Mouse (Mus musculus) urinary bladder, adult 18-20 months (tissue): ENCODE data around the gene Aatk.
A peak's percentile ranks its signal among the peaks of the same experiment; 100 is the strongest.

Experiments
- DNase-seq, 2 experiments: peaks; one replicate each; pipeline ENCODE4 v3.0.0; 2022; ENCODE audit warnings: low spot score in 2 of 2, mixed read lengths in 2 of 2

The Aatk gene

GRCm38 (mm10) chr11:120046553-120047191 lies at the start of gene Aatk:
Aatk (minus strand) TSS chr11:120047167.
- no peak for DNase-seq

GRCm38 (mm10) chr11:120092817-120093591 lies 46.0 kb upstream of the Aatk start:
- no peak for DNase-seq

- no peak for DNase-seq
Measured at GRCm38 (mm10) chr11:120090661-120091060, 43.7 kb upstream of the Aatk start.

GRCm38 (mm10) chr11:120086702-120087152 lies 39.8 kb upstream of the Aatk start, which contains the start of gene Cep131:
Cep131 (minus strand) TSS chr11:120086827.
- peak; percentile 97 for DNase-seq

- DNase-seq: peak in 1 of 2 experiments; percentile 37
Measured at GRCm38 (mm10) chr11:120085891-120086627, 39.1 kb upstream of the Aatk start.

DNA sequence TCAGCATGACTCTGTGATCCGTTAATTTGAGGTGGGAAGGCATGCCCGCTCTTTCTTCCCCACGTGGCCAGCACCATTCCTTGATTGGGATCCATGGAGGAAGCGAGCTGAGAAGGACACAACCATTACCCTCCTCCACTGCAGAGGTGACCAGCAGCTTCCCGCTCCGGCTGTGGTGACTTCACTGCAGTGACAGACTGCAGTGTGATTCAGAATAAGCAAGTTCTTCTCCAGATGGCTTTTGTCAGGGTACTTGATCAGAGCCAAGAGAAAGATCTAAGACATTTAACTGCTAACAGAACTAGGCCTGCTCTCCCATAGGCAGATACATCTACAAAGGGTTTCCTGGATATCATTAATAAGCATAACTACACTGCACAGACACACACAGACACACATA lies 33.3 kb upstream of the Aatk start:
- no peak for DNase-seq

DNA sequence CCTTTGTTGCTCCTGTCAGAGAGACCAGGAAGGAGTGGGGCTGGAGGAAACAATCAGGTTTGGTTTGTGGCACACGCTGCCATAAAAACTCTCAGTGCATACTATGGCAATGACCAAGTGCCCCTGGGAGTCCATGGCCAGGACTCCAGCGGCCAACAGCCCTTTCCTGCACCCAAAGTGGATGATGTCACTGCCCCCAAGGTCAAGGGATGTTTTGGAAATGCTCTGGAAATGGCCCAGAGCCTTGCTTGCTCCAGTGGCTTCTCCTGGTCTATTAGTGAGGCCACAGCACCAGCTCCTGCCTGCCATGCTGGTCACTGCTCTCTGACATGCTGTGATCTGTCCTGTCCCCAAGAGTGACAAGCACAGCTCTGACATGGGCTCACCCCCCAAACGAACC lies 29.2 kb upstream of the Aatk start:
- no peak for DNase-seq

DNA sequence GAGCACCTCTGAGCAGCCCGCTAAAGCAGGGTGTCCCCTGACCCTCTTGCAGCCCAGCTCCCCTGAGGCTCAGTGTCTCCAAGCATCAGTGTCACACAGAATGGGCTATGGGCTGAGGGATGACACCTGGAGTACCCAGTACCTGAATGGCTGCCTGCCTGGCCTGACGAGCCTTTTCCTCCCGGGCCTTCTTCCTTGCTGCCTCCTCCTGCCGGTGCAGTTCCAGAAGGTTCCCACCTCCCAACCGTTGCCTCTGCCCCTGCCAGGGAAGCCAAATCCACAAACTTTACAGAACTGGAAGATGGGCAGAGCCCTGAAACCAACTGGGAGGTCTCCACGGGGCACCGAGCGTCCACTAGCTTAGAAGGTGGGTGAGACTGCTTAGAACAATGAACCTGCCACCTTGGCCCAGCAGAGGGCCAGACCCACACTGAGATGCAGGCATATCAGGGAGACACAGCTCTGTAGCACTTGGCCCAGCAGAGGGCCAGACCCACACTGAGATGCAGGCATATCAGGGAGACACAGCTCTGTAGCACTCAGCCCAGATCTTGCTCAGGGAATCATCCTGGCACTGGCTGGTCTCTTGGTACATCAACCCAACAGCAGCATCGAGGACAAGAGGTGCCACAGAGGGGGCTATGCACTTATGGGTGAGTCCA lies 26.1 kb upstream of the Aatk start:
- DNase-seq: no peak

DNA sequence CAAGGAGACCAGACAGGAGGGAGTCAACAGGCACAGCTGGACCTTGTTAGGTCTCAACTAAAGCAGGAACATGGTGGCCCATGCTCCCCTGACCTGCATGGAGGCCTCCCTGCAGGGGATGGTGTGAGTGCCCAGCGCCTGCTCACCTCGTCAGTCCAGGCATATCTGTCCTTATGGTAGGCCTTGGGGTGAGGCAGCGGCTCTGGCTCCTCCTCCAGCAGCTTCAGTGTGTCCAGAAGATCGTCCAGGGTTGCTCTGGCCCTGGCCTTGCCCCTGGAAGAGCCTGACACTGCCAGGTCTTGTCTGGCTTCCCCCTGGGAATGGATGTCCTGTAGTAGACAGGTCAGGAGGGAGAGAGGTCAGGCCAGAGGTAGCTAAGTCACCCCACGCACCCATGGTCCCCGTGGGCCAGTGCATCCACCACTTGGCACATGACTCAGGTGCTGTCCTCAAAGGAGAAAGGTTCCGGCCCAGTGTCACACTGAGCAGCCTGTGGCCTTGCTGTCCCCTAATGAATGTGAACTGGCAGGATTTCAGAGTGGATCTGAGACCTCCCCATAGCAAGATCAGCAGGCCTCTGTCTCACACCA lies 24.9 kb upstream of the Aatk start:
- DNase-seq: no peak

GRCm38 (mm10) chr11:120071065-120071464 lies 24.1 kb upstream of the Aatk start:
- no peak for DNase-seq

- DNase-seq: no peak
Measured at GRCm38 (mm10) chr11:120070286-120070930, 23.4 kb upstream of the Aatk start.

- DNase-seq: no peak
Measured at GRCm38 (mm10) chr11:120069261-120069660, 22.3 kb upstream of the Aatk start.

GRCm38 (mm10) chr11:120067834-120068233 lies 20.9 kb upstream of the Aatk start:
- DNase-seq: no peak

DNA sequence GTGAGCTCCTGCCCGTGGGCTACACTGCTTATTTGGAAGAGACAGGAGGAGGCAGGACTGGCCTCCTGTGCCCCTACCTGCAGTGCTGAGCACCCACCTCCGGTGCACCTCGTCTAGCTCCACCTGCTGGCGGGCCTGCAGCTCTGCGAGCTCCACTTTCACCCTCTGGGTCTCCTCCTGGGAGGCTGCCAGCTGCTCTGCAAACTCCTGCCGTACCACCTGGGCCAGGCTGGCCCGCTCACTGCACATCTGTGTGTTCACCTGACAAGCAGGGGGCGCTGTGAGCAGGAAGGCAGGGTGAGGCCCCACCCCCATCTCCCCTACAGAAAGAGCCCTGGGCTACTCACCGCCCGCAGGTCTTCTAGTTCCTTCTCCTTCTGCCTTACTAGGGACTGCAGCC lies 18.3 kb upstream of the Aatk start:
- no peak for DNase-seq

GRCm38 (mm10) chr11:120064668-120065040 lies 17.7 kb upstream of the Aatk start:
- no peak for DNase-seq

- no peak for DNase-seq
Measured at GRCm38 (mm10) chr11:120064006-120064667, 17.2 kb upstream of the Aatk start.

GRCm38 (mm10) chr11:120063326-120063725 lies 16.4 kb upstream of the Aatk start:
- no peak for DNase-seq

DNA sequence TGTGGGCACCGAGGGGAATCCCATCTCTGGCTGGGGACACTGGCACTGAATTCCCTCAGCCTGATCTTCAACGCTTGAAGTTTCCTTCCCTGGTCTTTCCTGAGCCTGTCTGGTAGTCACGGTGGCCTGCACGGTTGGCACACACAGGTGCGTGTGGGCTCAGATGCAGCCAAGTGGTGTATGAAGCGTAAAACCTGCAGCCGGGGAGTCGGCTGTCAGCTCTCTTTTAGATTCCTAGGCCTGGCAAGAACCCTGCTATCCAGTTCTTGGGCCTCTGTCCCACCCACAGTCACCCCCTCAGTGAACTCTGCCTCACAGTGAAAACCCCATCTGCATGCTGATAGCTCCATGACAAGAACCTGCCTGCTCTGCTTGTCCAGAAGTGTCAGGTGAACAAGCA lies 13.7 kb upstream of the Aatk start:
- DNase-seq: no peak

DNA sequence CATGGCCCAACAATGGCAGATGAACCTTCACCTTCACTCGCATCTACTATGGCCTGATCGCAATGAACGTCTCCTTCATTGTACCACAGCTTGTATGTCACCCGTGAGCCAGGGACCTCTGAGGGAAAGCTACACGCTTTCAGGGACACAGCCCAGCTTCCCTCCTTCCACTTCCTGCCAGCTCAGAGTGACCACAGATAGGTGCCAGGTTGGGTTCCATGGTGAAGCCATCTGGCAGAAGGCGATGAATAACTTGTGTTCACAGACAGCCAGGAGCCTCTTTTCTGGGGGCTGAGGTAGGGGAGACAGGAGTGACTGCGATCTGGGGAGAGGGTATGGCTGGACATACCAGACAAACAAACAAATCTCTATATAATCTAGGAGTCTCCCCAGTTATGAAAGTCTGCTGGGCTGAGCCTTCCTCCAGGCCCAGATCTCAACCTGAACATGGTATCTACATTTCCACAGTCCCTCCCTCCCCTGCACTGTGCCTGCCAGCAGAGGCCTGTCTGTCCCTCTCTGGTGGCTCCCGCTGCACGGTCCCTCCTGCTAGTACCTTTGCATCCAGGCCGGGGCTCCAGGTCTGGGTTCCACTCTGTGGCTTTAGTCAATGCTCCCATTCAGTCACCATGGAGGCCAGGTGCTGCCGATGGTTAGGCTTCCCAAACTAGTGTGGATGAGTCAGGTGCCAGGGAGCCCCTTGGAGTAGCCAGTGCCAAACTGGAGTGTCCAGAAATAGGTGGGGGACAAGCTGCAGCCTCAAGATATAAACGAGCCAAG lies 9.2 kb upstream of the Aatk start:
- DNase-seq: no peak

DNA sequence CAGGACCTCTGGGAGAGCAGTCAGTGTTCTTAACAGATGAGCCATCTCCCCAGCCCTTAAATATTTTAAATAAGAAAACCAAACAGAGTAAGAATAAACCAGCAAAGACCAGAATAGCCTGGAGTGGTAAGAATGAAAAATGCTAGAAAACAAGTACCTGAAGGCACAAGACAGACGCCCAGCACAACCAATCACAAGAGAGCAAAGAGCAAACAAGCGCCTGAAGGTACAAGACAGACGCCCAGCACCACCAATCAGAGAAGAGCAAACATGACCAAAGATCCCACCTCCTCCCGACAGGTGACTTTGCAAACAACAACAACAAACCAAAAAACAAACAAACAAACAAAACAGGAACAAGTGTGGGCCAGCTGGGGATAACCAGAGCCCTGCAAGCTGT lies 6.9 kb upstream of the Aatk start:
- no peak for DNase-seq
